Mouse (Mus musculus) c-Kit-positive CD71-negative TER-119-negative erythroid progenitor cells, embryonic 14.5 days (primary cell): ENCODE measurements around the gene Tshz3.

Experiments used
- DNase-seq: peaks from one replicate; pipeline ENCODE4 v3.0.0-alpha.2; 2013; ENCODE audit warnings: low read depth

The Tshz3 gene

DNA sequence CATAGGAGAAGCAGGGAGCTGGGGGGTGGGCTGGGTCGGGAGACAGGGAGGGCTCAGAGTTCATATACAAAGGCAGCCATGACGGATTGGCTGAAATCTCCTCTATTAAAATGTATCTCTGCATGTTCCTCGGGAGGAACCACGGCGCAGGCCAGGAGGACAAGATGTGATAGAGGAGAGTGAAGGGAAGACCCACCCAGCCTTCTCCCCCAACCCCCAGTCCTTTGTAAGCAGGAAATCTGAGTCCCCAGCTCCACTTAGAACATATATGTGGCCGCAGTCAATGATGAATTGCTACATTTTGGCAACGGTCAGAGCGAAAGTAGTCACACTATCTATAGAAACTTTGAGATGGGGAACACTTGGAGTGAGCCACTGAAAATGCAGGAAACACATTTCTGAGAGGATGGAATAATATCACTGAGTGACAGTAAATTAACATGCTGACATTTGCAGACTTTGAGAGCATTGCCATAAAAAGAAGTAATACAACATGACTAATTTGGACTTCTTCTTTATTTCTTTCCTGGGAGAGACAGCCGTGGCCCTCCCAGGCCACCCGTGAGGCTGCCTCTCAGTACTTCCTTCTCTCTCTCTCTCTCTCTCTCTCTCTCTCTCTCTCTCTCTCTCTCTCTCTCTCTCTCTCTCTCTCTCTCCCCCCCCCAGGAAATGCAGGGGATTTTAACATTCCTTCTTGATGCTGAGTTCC lies 88.9 kb downstream of the Tshz3 start:
- DNase-seq = no peak

DNA sequence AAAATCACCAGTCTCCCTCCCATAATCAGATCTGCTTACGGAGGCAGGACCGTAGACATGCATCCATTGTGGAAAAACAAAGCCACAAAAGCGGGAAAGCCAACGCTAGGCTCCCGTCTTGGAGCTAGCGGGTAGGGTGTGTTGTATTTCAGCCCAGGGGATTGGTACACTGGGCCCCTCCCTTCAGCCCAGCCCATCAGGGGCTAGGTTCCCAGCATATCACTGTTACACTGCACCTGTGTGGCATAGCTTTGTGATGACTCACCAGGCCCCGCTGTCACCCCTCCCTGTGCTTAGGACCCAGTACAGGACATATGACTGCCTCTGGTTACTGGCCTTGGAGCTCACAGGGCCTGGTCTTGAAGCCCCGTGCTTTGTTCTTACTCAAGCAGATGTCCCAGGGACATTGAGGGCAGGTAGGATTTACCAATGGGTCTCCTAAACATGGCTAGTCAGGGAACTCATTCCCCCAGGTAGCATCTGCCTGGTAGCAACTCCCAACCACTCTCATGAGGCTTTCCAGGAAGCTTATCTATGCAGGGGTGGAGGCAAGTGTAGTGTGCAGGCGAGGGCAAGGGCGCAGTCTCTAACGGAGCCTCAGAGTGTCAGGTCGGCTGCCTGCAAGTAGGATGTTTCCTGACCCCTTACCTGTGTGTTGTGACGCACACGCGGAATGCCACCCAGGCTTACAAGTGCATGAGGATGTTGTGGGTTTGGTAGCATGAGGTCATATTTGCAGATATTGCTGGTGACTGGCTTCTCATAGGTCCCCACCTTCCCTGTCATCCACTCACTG lies 98.7 kb downstream of the Tshz3 start:
- no peak for DNase-seq
